Mouse (Mus musculus): ENCODE results near the gene Abo. TPM values are rescaled to one million over a fixed set of nuclear protein-coding genes. Genes with fewer than 3 reads are reported as not detected.

The Abo gene
- polyA plus RNA-seq (2012; rRNA removed): not detected in 2 replicates

DNA sequence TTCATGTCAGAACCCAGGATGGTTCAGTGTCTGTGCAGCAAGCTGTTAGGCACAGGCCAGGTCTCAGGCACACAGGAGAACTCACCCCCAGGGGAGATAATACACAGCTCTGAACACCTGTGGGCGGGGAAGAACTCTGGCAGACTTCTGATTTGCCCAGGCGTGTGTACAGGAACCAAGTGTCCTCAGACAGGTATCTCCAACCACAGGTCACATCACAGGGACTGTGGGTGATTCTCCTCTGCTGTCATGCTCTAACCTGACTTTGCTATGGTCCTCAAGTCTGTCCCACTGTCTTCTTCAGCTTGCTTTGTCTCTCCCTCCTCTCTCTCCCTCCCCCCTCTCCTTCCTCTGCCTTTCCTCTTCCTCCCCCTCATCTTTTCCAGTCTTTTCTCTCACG lies at the start of gene Abo:
Abo (minus strand) TSS at position 101 of the 400 bp plus-strand sequence.
- H3K27ac ChIP-seq (ENCODE audit: insufficient read depth, low read depth, low read length): no peak within 1 kb of the TSS
- H3K4me1 ChIP-seq (ENCODE audit: control insufficient read depth, insufficient read depth, low read length): no peaks in the 10 kb centered on the region
- WGBS: 63% methylated on average over 3 of the region's 3 CpGs
- DNase-seq: no peak
- no peaks in the 10 kb centered on the region for H3K36me3 ChIP-seq (ENCODE audit: control insufficient read depth, insufficient read depth, low read length)
- no peak within 1 kb of the TSS for H3K4me3 ChIP-seq (ENCODE audit: insufficient read depth, low read depth, low read length)
- no peak for TF ChIP-seq POLR2A (IDR thresholded peaks at IDR 0.05; ENCODE audit: low read depth, low read length)
- no peaks in the 10 kb centered on the region for H3K27me3 ChIP-seq (replicated peaks; ENCODE audit: control insufficient read depth, insufficient read depth, low read length)

DNA sequence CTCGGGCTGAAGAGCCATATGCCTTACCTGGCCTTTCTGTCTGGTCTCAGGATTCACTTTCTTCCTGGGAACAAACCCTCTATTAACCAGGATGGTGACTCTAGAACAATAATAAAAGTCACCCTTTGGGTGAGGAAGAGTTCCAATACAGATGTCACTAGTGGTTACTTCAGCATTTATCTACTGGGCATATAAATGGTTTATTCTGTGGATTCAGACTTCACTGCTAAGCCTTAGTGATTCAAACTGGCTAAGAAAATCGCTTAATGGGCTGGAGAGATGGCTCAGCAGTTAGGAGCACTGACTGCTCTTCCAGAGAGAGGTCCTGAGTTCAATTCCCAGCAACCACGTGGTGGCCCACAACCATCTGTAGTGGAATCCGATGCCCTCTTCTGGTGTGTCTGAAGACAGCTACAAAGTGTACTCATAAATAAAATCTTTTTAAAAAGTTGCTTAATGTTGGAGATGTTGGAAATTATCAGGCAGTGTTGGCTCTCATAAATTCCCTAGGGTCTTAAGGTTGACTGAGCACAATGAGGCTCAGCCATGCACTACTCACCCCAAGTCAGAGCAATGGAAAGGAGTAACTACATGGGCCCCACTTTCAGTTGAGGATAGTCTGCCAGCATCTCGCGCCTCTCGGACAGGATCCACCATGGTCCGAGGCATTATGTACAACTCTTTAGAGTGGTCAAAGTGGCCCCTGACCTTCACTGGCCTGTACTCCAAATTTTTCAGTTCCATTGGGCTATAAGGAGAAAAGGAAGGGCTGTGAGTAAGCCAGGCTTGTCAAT lies 49.6 kb upstream of the Abo start:
- no peak for TF ChIP-seq POLR2A (IDR thresholded peaks at IDR 0.05; ENCODE audit: low read depth, low read length)
- no peak for TF ChIP-seq CTCF (conservative IDR thresholded peaks at IDR 0.05; ENCODE audit: insufficient read depth, insufficient read length, low read depth, low read length)
- Histone ChIP-seq H3K27ac (ENCODE audit: insufficient read depth, low read depth, low read length) (no peak overlapping the region), H3K36me3 (ENCODE audit: control insufficient read depth, insufficient read depth, low read length) (peaks cover 4% of the 10 kb centered on the region; the same call in 1 of the 2 replicates), H3K4me1 (ENCODE audit: control insufficient read depth, insufficient read depth, low read length) (peaks cover 12% of the 10 kb centered on the region), H3K27me3 (replicated peaks; ENCODE audit: control insufficient read depth, insufficient read depth, low read length) (no peaks in the 10 kb centered on the region), H3K4me3 (ENCODE audit: insufficient read depth, low read depth, low read length) (no peak overlapping the region)
- no peak for DNase-seq
- WGBS: 63% methylated on average over 8 of the region's 8 CpGs

DNA sequence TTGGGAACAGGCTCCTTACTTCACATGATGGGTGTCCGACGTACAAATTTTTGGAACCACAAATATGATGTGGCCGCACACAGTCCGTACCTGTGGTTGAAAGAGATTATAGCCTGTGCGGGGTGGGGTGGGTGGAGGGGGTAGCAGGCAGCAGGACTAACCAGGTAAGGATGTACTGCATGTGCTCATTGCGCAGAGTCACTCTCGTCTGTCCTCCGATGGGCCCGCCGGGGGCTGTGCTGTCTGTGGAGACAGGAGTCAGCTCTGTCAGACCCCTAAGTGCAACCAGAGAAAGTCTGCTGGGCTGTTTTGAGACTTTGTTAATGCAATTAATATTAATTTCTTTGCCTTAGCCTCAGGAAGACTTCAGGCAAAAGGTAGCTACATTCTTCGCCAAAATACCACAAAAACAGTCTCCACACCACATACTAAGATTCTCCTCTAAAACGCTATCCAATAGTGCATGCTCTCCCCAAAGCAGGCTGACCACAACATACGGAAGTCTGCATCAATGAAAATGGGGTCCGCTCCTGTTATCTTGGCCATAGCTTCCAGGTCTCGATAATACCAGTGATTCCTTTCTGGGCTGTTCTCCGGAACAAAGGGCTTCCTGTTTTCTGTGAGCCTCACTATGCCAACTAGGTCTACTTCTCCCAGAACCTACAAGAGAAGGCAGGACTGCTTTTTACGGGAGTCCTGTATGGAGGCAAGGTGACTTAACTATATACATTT lies 48.8 kb upstream of the Abo start:
- H3K4me1 ChIP-seq (ENCODE audit: control insufficient read depth, insufficient read depth, low read length): peaks cover 14% of the 10 kb centered on the region
- no peak for DNase-seq
- TF ChIP-seq POLR2A (IDR thresholded peaks at IDR 0.05; ENCODE audit: low read depth, low read length) (no peak), CTCF (conservative IDR thresholded peaks at IDR 0.05; ENCODE audit: insufficient read depth, insufficient read length, low read depth, low read length) (no peak)
- H3K27me3 ChIP-seq (replicated peaks; ENCODE audit: control insufficient read depth, insufficient read depth, low read length): no peaks in the 10 kb centered on the region
- no peak overlapping the region for H3K27ac ChIP-seq (ENCODE audit: insufficient read depth, low read depth, low read length)
- H3K4me3 ChIP-seq (ENCODE audit: insufficient read depth, low read depth, low read length): no peak overlapping the region
- H3K36me3 ChIP-seq (ENCODE audit: control insufficient read depth, insufficient read depth, low read length): peaks cover 4% of the 10 kb centered on the region; the same call in 1 of the 2 replicates
- 81% methylated on average over 17 of the region's 17 CpGs for WGBS

DNA sequence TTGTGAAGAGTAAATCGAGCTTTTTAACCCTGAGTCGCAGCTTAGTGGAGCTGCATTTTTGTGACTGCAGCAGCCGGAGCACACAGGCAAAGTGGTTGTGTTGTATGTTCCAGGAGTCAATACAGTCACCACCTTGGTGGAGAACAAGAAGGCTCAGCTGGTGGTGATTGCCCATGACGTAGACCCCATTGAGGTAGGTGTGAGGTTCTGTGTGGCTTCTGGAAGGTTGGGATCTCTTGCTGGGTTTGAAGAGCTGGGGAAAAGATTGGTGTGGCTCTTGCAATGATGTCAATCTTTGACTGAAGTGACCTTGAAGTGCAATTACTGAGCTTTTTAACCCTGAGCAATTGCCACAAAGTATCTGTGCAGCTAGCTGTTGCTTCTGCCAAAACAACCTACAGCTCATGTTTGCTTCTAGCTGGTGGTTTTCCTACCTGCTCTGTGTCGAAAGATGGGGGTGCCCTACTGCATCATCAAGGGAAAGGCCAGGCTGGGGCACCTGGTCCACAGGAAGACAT lies 47.5 kb upstream of the Abo start:
- Histone ChIP-seq H3K4me1 (ENCODE audit: control insufficient read depth, insufficient read depth, low read length) (peaks cover 14% of the 10 kb centered on the region), H3K27ac (ENCODE audit: insufficient read depth, low read depth, low read length) (no peak overlapping the region), H3K4me3 (ENCODE audit: insufficient read depth, low read depth, low read length) (peak overlapping the region; percentile 96; the same call in 1 of the 2 replicates), H3K36me3 (ENCODE audit: control insufficient read depth, insufficient read depth, low read length) (peaks cover 4% of the 10 kb centered on the region; the same call in 1 of the 2 replicates), H3K27me3 (replicated peaks; ENCODE audit: control insufficient read depth, insufficient read depth, low read length) (no peaks in the 10 kb centered on the region)
- no peak for DNase-seq
- TF ChIP-seq CTCF (conservative IDR thresholded peaks at IDR 0.05; ENCODE audit: insufficient read depth, insufficient read length, low read depth, low read length) (no peak), POLR2A (IDR thresholded peaks at IDR 0.05; ENCODE audit: low read depth, low read length) (no peak)
- 46% methylated on average over 5 of the region's 5 CpGs for whole genome bisulfite sequencing

DNA sequence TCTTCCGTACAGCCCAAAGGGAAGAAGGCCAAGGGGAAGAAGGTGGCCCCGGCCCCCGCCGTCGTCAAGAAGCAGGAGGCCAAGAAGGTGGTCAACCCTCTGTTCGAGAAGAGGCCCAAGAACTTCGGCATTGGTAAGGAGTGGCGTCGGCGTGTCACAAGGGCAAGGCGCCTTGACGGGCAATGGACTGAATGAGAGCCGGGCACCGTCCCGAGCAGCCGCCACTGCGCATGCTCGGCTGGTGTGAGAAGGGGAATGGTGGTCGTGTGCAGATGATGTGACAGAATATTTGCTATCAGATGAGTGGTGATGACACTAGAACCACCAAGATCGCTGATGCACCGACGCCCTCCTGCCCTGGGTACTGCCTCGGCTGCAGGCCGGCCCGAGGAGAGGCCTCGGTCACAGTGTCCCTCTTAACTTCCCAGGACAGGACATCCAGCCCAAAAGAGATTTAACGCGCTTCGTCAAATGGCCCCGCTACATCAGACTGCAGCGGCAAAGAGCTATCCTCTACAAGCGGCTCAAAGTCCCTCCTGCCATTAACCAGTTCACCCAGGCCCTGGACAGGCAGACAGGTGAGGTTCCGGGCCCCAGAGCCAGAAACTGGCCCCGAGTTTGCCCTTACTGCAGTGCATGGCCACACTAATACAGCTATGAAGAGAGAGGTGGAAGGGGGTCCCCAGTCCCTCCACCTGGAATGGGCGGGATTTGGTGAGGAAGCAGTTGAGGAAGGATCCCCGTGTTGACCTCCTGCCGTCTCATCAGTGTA lies 46.4 kb upstream of the Abo start:
- no peak for DNase-seq
- H3K27me3 ChIP-seq (replicated peaks; ENCODE audit: control insufficient read depth, insufficient read depth, low read length): no peaks in the 10 kb centered on the region
- H3K4me1 ChIP-seq (ENCODE audit: control insufficient read depth, insufficient read depth, low read length): peaks cover 10% of the 10 kb centered on the region; the same call in 1 of the 2 replicates
- under 1% methylated on average over 37 of the region's 37 CpGs for WGBS
- TF ChIP-seq POLR2A (IDR thresholded peaks at IDR 0.05; ENCODE audit: low read depth, low read length) (no peak), CTCF (conservative IDR thresholded peaks at IDR 0.05; ENCODE audit: insufficient read depth, insufficient read length, low read depth, low read length) (no peak)
- peaks cover 4% of the 10 kb centered on the region; the same call in 1 of the 2 replicates for H3K36me3 ChIP-seq (ENCODE audit: control insufficient read depth, insufficient read depth, low read length)
- H3K4me3 ChIP-seq (ENCODE audit: insufficient read depth, low read depth, low read length): peak overlapping the region; percentile 96
- H3K27ac ChIP-seq (ENCODE audit: insufficient read depth, low read depth, low read length): peak overlapping the region; percentile 78

DNA sequence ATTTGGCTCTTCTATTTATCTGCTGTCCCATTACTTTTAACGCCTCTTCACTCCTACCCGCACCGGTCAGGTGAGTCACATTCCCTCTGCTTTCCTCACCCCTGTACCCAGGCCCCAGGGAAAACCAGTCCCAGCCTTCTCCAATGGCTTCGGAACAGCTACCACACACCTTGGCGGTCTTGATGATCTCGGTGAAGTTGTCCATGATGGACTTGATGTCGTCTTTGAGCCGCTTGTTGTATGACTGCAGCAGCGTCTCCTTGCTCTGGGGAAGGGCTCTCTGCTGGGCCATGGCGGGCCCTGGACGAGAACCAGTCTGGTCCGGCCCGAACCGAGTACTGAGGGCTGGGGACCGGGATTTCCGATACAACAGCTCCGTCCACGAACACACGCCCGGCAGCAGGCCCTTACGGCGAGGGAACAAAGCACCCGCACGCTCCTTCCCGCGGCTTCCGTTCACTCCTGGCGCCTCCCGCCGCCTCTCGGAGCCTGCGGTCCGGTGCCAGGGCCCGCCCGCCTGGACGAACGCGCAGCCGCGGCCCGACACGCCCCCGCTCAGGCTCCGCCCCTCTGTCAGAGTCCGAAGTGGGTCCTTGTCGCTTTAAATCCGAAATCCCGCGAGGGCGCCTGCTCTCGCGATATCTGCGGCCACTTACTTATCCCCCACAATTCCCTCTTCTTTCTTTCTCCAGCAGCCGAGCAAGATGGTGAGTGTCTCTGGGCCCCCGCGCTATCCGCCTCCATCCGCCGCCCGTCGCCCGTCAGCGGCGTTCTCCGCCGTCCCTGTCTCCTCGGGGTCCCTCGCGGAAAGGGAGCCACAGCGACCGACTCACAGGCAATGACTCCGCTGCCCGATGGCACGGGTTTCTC lies 45.6 kb upstream of the Abo start, which contains the start of the genes Med22 and Rpl7a:
Med22 (minus strand) TSS at position 554 of the 870 bp plus-strand sequence.
Rpl7a (plus strand) TSS at position 641 of the 870 bp plus-strand sequence.
- Histone ChIP-seq H3K4me3 (ENCODE audit: insufficient read depth, low read depth, low read length) (peak within 1 kb of the TSS; percentile 96), H3K36me3 (ENCODE audit: control insufficient read depth, insufficient read depth, low read length) (peaks cover 4% of the 10 kb centered on the region; the same call in 1 of the 2 replicates), H3K4me1 (ENCODE audit: control insufficient read depth, insufficient read depth, low read length) (peaks cover 9% of the 10 kb centered on the region; the same call in 1 of the 2 replicates), H3K27me3 (replicated peaks; ENCODE audit: control insufficient read depth, insufficient read depth, low read length) (no peaks in the 10 kb centered on the region), H3K27ac (ENCODE audit: insufficient read depth, low read depth, low read length) (peak within 1 kb of the TSS; percentile 78)
- TF ChIP-seq CTCF (conservative IDR thresholded peaks at IDR 0.05; ENCODE audit: insufficient read depth, insufficient read length, low read depth, low read length) (no peak), POLR2A (IDR thresholded peaks at IDR 0.05; ENCODE audit: low read depth, low read length) (peak; percentile 82)
- peak; percentile 100 for DNase-seq
- 1% methylated on average over 74 of the region's 74 CpGs for WGBS
